Mouse (Mus musculus) embryonic facial prominence, embryonic 13.5 days (tissue): ENCODE data around the gene Faf1. TPM values are rescaled to one million over a fixed set of nuclear protein-coding genes. Genes with fewer than 3 reads are reported as not detected.

Experiments
- ATAC-seq: fragments of 200-750 bp; cut with Nextera tagmentation; 2 replicates; pipeline ENCODE4 v1.8.0; 2017; ENCODE audit warnings: low read depth; ENCODE audit not compliant: insufficient number of reproducible peaks, insufficient read depth, low FRiP score, low TSS enrichment
- H3K27ac ChIP-seq: fragments of 300-500 bp; sonication (generic); 2 replicates; pipeline ENCODE4 v1.5.1; 2015; ENCODE audit warnings: moderate library complexity, mild to moderate bottlenecking, inconsistent platforms
- H3K27me3 ChIP-seq: fragments of 300-500 bp; sonication (generic); 2 replicates; pipeline ENCODE4 v1.6.1; 2015; ENCODE audit warnings: mild to moderate bottlenecking, inconsistent platforms
- H3K36me3 ChIP-seq: fragments of 300-500 bp; sonication (generic); 2 replicates; pipeline ENCODE4 v1.6.1; 2015; ENCODE audit warnings: mild to moderate bottlenecking, inconsistent platforms
- H3K4me1 ChIP-seq: fragments of 300-500 bp; sonication (generic); 2 replicates; pipeline ENCODE4 v1.6.1; 2015; ENCODE audit warnings: inconsistent platforms
- H3K4me2 ChIP-seq: fragments of 300-500 bp; sonication (generic); 2 replicates; pipeline ENCODE4 v1.6.1; 2015; ENCODE audit warnings: moderate library complexity, mild to moderate bottlenecking, inconsistent platforms
- H3K4me3 ChIP-seq: fragments of 300-500 bp; sonication (generic); 2 replicates; pipeline ENCODE4 v1.5.1; 2015; ENCODE audit warnings: mild to moderate bottlenecking, inconsistent platforms
- H3K9ac ChIP-seq: fragments of 300-500 bp; sonication (generic); 2 replicates; pipeline ENCODE4 v1.6.1; 2015; ENCODE audit warnings: mild to moderate bottlenecking, inconsistent platforms
- H3K9me3 ChIP-seq: fragments of 300-500 bp; sonication (generic); 2 replicates; pipeline ENCODE4 v1.6.1; 2016; ENCODE audit warnings: inconsistent platforms
- WGBS: fragments of 180-500 bp; shearing (Covaris S2); methylation state at CpG from one replicate; pipeline ENCODE4 v1.1.7; 2015; ENCODE audit warnings: mixed read lengths; 5-methylcytosine and 5-hydroxymethylcytosine counted together
- polyA plus RNA-seq: library from polyadenylated mRNA; unstranded; fragments of >200 nt; fragmentation: Nextera tagmentation; extraction: Ambion mirVana; gene quantifications from 2 replicates; pipeline ENCODE4 v1.2.1, GENCODE M21; 2015

Gene Faf1
- 24.6 and 27.5 TPM in 2 replicates for polyA plus RNA-seq

- peak within 1 kb of the TSS; percentile 88 for H3K9ac ChIP-seq
- peaks cover 3% of the 10 kb centered on the region; the same call in 1 of the 2 replicates for H3K4me1 ChIP-seq
- peak; percentile 98 for ATAC-seq
- WGBS, result under 1% methylated on average over 95 of the region's 107 CpGs
- no peaks in the 10 kb centered on the region for H3K27me3 ChIP-seq
- peak within 1 kb of the TSS; percentile 89 for H3K4me3 ChIP-seq
- no peaks in the 10 kb centered on the region for H3K9me3 ChIP-seq
- peak within 1 kb of the TSS; percentile 93 for H3K27ac ChIP-seq
- no peaks in the 10 kb centered on the region for H3K36me3 ChIP-seq
- H3K4me2 ChIP-seq, result peak within 1 kb of the TSS; percentile 75
These were observed at the start of gene Faf1 for GRCm38 (mm10) chr4:109676218-109677215. Gene Faf1 (plus strand): TSS chr4:109676588.

- Histone ChIP-seq H3K9me3 (no peaks in the 10 kb centered on the region), H3K9ac (no peak overlapping the region), H3K27ac (no peak overlapping the region), H3K27me3 (no peaks in the 10 kb centered on the region), H3K4me3 (no peak overlapping the region), H3K4me1 (no peaks in the 10 kb centered on the region), H3K4me2 (no peak overlapping the region), H3K36me3 (no peaks in the 10 kb centered on the region)
- 55% methylated on average over 2 of the region's 2 CpGs for WGBS
- ATAC-seq, result no peak
These were observed 46.2 kb upstream of the Faf1 start for GRCm38 (mm10) chr4:109630215-109630614.

GRCm38 (mm10) chr4:109631029-109631428 lies 45.4 kb upstream of the Faf1 start:
- Histone ChIP-seq H3K9me3 (no peaks in the 10 kb centered on the region), H3K4me1 (no peaks in the 10 kb centered on the region), H3K9ac (no peak overlapping the region), H3K4me3 (no peak overlapping the region), H3K36me3 (no peaks in the 10 kb centered on the region), H3K27ac (no peak overlapping the region), H3K4me2 (no peak overlapping the region), H3K27me3 (no peaks in the 10 kb centered on the region)
- ATAC-seq, result no peak
- WGBS, result 83% methylated on average over 4 of the region's 4 CpGs

GRCm38 (mm10) chr4:109634971-109635370 lies 41.4 kb upstream of the Faf1 start:
- WGBS, result 90% methylated on average over 2 of the region's 2 CpGs

GRCm38 (mm10) chr4:109639356-109639755 lies 37.0 kb upstream of the Faf1 start:
- H3K27me3 ChIP-seq, result no peaks in the 10 kb centered on the region
- WGBS, result 86% methylated on average over 9 of the region's 9 CpGs
- no peak overlapping the region for H3K4me3 ChIP-seq
- H3K27ac ChIP-seq, result no peak overlapping the region
- no peak for ATAC-seq
- H3K36me3 ChIP-seq, result no peaks in the 10 kb centered on the region
- no peak overlapping the region for H3K4me2 ChIP-seq
- H3K9ac ChIP-seq, result no peak overlapping the region
- no peaks in the 10 kb centered on the region for H3K4me1 ChIP-seq
- no peaks in the 10 kb centered on the region for H3K9me3 ChIP-seq

More at GRCm38 (mm10) chr4:109634971-109635370, 41.4 kb upstream of the Faf1 start:
- H3K4me1 ChIP-seq, result no peaks in the 10 kb centered on the region
- no peaks in the 10 kb centered on the region for H3K27me3 ChIP-seq
- H3K27ac ChIP-seq, result no peak overlapping the region
- H3K9me3 ChIP-seq, result no peaks in the 10 kb centered on the region
- H3K9ac ChIP-seq, result no peak overlapping the region
- ATAC-seq, result no peak
- no peak overlapping the region for H3K4me2 ChIP-seq
- H3K36me3 ChIP-seq, result no peaks in the 10 kb centered on the region
- H3K4me3 ChIP-seq, result no peak overlapping the region

GRCm38 (mm10) chr4:109640141-109640540 lies 36.2 kb upstream of the Faf1 start:
- no peak overlapping the region for H3K4me2 ChIP-seq
- ATAC-seq, result no peak
- no peak overlapping the region for H3K27ac ChIP-seq
- no peak overlapping the region for H3K9ac ChIP-seq
- H3K36me3 ChIP-seq, result no peaks in the 10 kb centered on the region
- H3K9me3 ChIP-seq, result no peaks in the 10 kb centered on the region
- no peaks in the 10 kb centered on the region for H3K27me3 ChIP-seq
- no peaks in the 10 kb centered on the region for H3K4me1 ChIP-seq
- WGBS, result 80% methylated on average over 7 of the region's 7 CpGs
- H3K4me3 ChIP-seq, result no peak overlapping the region

GRCm38 (mm10) chr4:109641451-109641850 lies 34.9 kb upstream of the Faf1 start:
- Histone ChIP-seq H3K9me3 (no peaks in the 10 kb centered on the region), H3K4me2 (no peak overlapping the region), H3K4me1 (no peaks in the 10 kb centered on the region), H3K9ac (no peak overlapping the region), H3K27me3 (no peaks in the 10 kb centered on the region), H3K36me3 (no peaks in the 10 kb centered on the region), H3K4me3 (no peak overlapping the region), H3K27ac (no peak overlapping the region)
- WGBS, result 81% methylated on average over 3 of the region's 3 CpGs
- ATAC-seq, result no peak

- H3K27ac ChIP-seq, result no peak overlapping the region
- H3K9me3 ChIP-seq, result no peaks in the 10 kb centered on the region
- no peak overlapping the region for H3K4me2 ChIP-seq
- ATAC-seq, result no peak
- no peaks in the 10 kb centered on the region for H3K36me3 ChIP-seq
- H3K4me3 ChIP-seq, result no peak overlapping the region
- 44% methylated on average over 4 of the region's 4 CpGs for WGBS
- H3K4me1 ChIP-seq, result no peaks in the 10 kb centered on the region
- H3K27me3 ChIP-seq, result peaks cover 4% of the 10 kb centered on the region; the same call in 1 of the 2 replicates
- no peak overlapping the region for H3K9ac ChIP-seq
These were observed 29.1 kb upstream of the Faf1 start for GRCm38 (mm10) chr4:109647281-109647680.

GRCm38 (mm10) chr4:109649331-109649730 lies 27.1 kb upstream of the Faf1 start:
- Histone ChIP-seq H3K9ac (no peak overlapping the region), H3K4me2 (no peak overlapping the region), H3K4me3 (no peak overlapping the region), H3K36me3 (no peaks in the 10 kb centered on the region), H3K4me1 (no peaks in the 10 kb centered on the region), H3K27ac (no peak overlapping the region), H3K9me3 (no peaks in the 10 kb centered on the region), H3K27me3 (peaks cover 10% of the 10 kb centered on the region)
- WGBS, result 81% methylated on average over 5 of the region's 5 CpGs
- no peak for ATAC-seq

- no peak overlapping the region for H3K4me3 ChIP-seq
- no peaks in the 10 kb centered on the region for H3K36me3 ChIP-seq
- peaks cover 12% of the 10 kb centered on the region for H3K4me1 ChIP-seq
- H3K27me3 ChIP-seq, result peaks cover 46% of the 10 kb centered on the region
- no peak overlapping the region for H3K4me2 ChIP-seq
- H3K9ac ChIP-seq, result no peak overlapping the region
- H3K27ac ChIP-seq, result no peak overlapping the region
- no peaks in the 10 kb centered on the region for H3K9me3 ChIP-seq
- ATAC-seq, result no peak
These were observed 23.1 kb upstream of the Faf1 start for GRCm38 (mm10) chr4:109653251-109653650.

- H3K4me3 ChIP-seq, result no peak overlapping the region
- H3K4me2 ChIP-seq, result no peak overlapping the region
- no peak overlapping the region for H3K9ac ChIP-seq
- 33% methylated on average over 2 of the region's 2 CpGs for WGBS
- ATAC-seq, result no peak
- peaks cover 60% of the 10 kb centered on the region for H3K27me3 ChIP-seq
- H3K9me3 ChIP-seq, result no peaks in the 10 kb centered on the region
- no peak overlapping the region for H3K27ac ChIP-seq
- H3K4me1 ChIP-seq, result peaks cover 12% of the 10 kb centered on the region
- H3K36me3 ChIP-seq, result no peaks in the 10 kb centered on the region
These were observed 21.7 kb upstream of the Faf1 start for GRCm38 (mm10) chr4:109654701-109655100.

- WGBS, result 38% methylated on average over 2 of the region's 2 CpGs
- ATAC-seq, result no peak
- H3K27me3 ChIP-seq, result peaks cover 69% of the 10 kb centered on the region
These were observed 20.6 kb upstream of the Faf1 start for GRCm38 (mm10) chr4:109655738-109656137.

More at GRCm38 (mm10) chr4:109655738-109656137, 20.6 kb upstream of the Faf1 start:
- Histone ChIP-seq H3K4me3 (no peak overlapping the region), H3K27ac (no peak overlapping the region), H3K9me3 (no peaks in the 10 kb centered on the region), H3K4me2 (no peak overlapping the region), H3K9ac (no peak overlapping the region), H3K4me1 (peaks cover 12% of the 10 kb centered on the region), H3K36me3 (no peaks in the 10 kb centered on the region)
